Mouse (Mus musculus) embryonic facial prominence, embryonic 12.5 days (tissue): Measurements from ENCODE around the gene Fank1. TPM values are rescaled to one million over a fixed set of nuclear protein-coding genes. Genes with fewer than 3 reads are reported as not detected.

Experiments
- ATAC-seq: fragments of 200-750 bp; cut with Nextera tagmentation; 2 replicates; pipeline ENCODE4 v1.8.0; 2017; ENCODE audit not compliant: insufficient number of reproducible peaks, insufficient read depth, low FRiP score, low TSS enrichment
- H3K27ac ChIP-seq: fragments of 300-500 bp; sonication (generic); 2 replicates; pipeline ENCODE4 v1.5.1; 2016; ENCODE audit warnings: mild to moderate bottlenecking
- H3K27me3 ChIP-seq: fragments of 300-500 bp; sonication (generic); 2 replicates; pipeline ENCODE4 v1.6.1; 2016; ENCODE audit warnings: mild to moderate bottlenecking, moderate library complexity
- H3K36me3 ChIP-seq: fragments of 300-500 bp; sonication (generic); 2 replicates; pipeline ENCODE4 v1.6.1; 2016; ENCODE audit warnings: mild to moderate bottlenecking
- H3K4me1 ChIP-seq: fragments of 300-500 bp; sonication (generic); 2 replicates; pipeline ENCODE4 v1.6.1; 2016
- H3K4me2 ChIP-seq: fragments of 300-500 bp; sonication (generic); replicated peaks from 2 replicates; pipeline ENCODE4 v1.6.1; 2016; ENCODE audit warnings: mild to moderate bottlenecking, moderate library complexity
- H3K4me3 ChIP-seq: fragments of 300-500 bp; sonication (generic); 2 replicates; pipeline ENCODE4 v1.5.1; 2016; ENCODE audit warnings: mild to moderate bottlenecking
- H3K9ac ChIP-seq: fragments of 300-500 bp; sonication (generic); 2 replicates; pipeline ENCODE4 v1.6.1; 2016; ENCODE audit warnings: mild to moderate bottlenecking, moderate library complexity
- H3K9me3 ChIP-seq: fragments of 300-500 bp; sonication (generic); 2 replicates; pipeline ENCODE4 v1.6.1; 2016; ENCODE audit warnings: mild to moderate bottlenecking, moderate library complexity
- WGBS: fragments of 180-500 bp; shearing (Covaris S2); methylation state at CpG from one replicate; pipeline ENCODE4 v1.1.7; 2016; 5-methylcytosine and 5-hydroxymethylcytosine counted together
- polyA plus RNA-seq: library from polyadenylated mRNA; unstranded; fragments of >200 nt; fragmentation: Nextera tagmentation; extraction: Ambion mirVana; gene quantifications from 2 replicates; pipeline ENCODE4 v1.2.1, GENCODE M21; 2016

Fank1 gene
- polyA plus RNA-seq, 1 experiment from 2014 or later, result 0.43 TPM

DNA sequence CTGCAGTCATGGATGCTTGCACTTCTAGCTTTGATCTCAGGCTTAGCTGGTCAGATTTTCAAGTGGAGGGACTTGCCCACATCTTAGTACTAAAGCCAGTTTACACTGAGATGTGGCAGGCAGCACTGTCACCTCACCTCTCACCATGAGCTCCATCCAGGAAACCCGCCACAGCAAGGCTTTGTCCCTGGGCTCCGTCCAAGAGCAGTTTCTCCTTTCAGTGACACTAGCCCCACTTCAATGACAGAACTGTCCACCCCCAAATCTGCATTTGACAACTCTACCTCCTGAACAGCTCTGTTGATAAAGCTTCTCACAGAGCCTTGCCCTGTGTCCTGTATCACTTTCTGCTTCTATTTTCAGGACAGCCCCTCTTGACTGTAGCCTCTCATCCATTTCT, 71.5 kb downstream of the Fank1 start:
- no peak overlapping the region for H3K4me2 ChIP-seq
- no peak overlapping the region for H3K27ac ChIP-seq
- H3K36me3 ChIP-seq, result no peaks in the 10 kb centered on the region
- no peak for ATAC-seq
- no peaks in the 10 kb centered on the region for H3K27me3 ChIP-seq
- H3K4me3 ChIP-seq, result no peak overlapping the region
- H3K9me3 ChIP-seq, result no peaks in the 10 kb centered on the region
- H3K4me1 ChIP-seq, result no peaks in the 10 kb centered on the region
- WGBS, result 75% methylated on average over 2 of the region's 2 CpGs
- H3K9ac ChIP-seq, result no peak overlapping the region

DNA sequence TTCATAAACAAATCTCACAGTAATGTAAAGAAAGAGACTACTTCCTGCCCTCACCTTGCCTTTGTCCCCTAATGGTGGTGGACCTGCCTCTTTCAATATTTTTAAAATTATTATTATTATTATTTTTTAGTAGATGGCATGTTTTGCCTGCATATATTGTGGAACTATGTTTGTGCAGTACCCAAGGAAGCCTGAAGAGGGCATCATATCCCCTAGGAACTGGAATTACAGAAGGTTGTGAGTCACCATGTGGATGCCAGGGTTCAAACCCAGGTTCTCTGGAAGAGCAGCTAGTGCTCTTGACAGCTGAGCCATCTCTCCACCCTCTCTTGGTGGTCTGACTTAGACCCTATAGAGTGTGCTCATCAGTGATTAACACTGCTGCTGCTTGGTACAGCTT, 74.1 kb downstream of the Fank1 start:
- no peak for ATAC-seq
- Histone ChIP-seq H3K27me3 (no peaks in the 10 kb centered on the region), H3K9me3 (no peaks in the 10 kb centered on the region), H3K9ac (no peak overlapping the region), H3K4me1 (no peaks in the 10 kb centered on the region), H3K4me3 (no peak overlapping the region), H3K27ac (no peak overlapping the region), H3K4me2 (no peak overlapping the region), H3K36me3 (no peaks in the 10 kb centered on the region)

DNA sequence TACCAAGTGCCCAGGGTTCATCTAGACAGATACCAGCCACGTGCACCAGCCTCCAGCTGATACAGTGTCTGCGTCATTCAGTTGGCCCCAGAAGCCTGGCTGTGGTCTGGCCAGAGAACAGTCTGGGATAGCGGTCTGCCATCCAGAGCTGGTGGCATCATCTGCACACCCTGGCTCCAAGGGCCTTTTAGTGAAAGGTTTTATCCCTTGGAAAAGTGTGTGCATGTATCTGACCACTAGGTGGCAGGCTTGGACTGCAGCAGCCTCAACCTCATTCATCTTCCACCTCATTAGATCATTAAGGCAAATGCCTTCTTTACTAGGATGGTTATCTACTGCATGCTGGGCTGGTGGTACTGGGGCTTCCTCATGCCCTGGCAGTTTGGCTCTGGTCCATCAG, 79.6 kb downstream of the Fank1 start:
- no peak overlapping the region for H3K27ac ChIP-seq
- no peak for ATAC-seq
- no peaks in the 10 kb centered on the region for H3K9me3 ChIP-seq
- no peak overlapping the region for H3K9ac ChIP-seq
- WGBS, result 26% methylated on average over 3 of the region's 3 CpGs
- no peaks in the 10 kb centered on the region for H3K27me3 ChIP-seq
- no peaks in the 10 kb centered on the region for H3K36me3 ChIP-seq
- H3K4me2 ChIP-seq, result no peak overlapping the region
- no peak overlapping the region for H3K4me3 ChIP-seq
- H3K4me1 ChIP-seq, result no peaks in the 10 kb centered on the region

DNA sequence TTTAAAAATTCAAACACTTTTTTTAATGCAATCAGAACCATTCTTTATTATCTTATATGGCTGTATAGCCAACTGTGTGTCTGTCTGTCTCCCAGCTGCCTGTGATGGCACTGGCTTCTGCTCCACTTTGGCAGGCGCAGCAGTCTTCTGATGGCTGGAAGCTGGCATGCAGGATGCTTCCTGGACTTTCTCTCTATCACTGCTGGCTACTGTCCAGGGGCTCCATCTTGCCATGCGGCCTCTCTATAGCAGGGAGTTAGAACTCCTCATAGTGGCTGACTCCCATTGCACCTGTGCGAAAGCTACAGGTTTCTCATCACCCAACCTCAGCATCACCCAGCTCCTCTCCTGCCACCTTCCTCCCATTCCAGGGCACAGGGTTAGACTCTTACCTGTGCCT, 81.8 kb downstream of the Fank1 start:
- Histone ChIP-seq H3K4me3 (no peak overlapping the region), H3K36me3 (no peaks in the 10 kb centered on the region), H3K4me2 (no peak overlapping the region), H3K27ac (no peak overlapping the region), H3K27me3 (no peaks in the 10 kb centered on the region), H3K9me3 (no peaks in the 10 kb centered on the region), H3K4me1 (no peaks in the 10 kb centered on the region), H3K9ac (no peak overlapping the region)
- ATAC-seq, result no peak
- WGBS, result 90% methylated on average over 3 of the region's 3 CpGs

DNA sequence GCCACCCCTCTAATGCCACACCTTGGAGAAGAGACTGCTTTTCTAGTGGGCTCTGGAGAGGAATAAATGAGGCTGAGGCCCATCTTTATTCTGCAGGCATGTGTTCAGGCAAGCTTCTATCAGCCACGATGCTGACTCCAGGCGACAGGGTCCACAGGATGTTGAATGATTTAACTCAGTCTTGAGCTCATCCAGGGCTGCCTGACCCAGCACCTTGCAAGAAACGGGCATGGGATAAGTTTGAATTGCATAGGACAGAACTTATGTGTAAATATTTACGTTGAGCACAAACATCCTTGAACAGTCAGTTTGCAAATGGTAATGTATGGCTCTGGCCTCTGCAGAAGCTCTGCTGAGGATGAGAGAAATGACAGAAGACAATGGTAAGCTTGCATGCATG, 82.9 kb downstream of the Fank1 start:
- Histone ChIP-seq H3K9me3 (no peaks in the 10 kb centered on the region), H3K4me3 (no peak overlapping the region), H3K27me3 (no peaks in the 10 kb centered on the region), H3K36me3 (no peaks in the 10 kb centered on the region), H3K9ac (no peak overlapping the region), H3K4me1 (no peaks in the 10 kb centered on the region), H3K4me2 (no peak overlapping the region), H3K27ac (no peak overlapping the region)
- ATAC-seq, result no peak
- WGBS, result 83% methylated on average over 4 of the region's 4 CpGs

DNA sequence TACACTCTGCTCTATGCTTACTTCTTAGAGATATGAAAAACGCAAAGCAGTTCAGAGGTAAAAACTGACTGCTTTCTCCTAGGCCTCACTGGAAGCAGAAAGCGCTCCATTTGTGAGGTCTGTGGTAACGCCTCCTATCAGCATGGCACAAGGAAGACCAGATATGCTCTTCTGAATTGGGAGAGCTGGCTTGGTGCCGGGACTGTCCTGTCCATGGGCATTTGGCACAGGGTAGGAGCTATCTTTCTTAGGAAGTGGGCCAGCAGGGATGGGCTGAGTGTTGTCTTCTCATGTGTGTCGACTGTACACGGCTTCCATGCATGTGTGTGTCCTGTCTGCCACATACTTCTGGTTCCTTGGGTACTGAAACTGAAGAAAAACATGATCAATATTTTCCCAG, 85.6 kb downstream of the Fank1 start:
- no peak overlapping the region for H3K9ac ChIP-seq
- H3K27me3 ChIP-seq, result no peaks in the 10 kb centered on the region
- no peak overlapping the region for H3K4me3 ChIP-seq
- 90% methylated on average over 6 of the region's 6 CpGs for WGBS
- H3K9me3 ChIP-seq, result no peaks in the 10 kb centered on the region
- H3K36me3 ChIP-seq, result no peaks in the 10 kb centered on the region
- H3K27ac ChIP-seq, result no peak overlapping the region
- no peak overlapping the region for H3K4me2 ChIP-seq
- no peak for ATAC-seq
- H3K4me1 ChIP-seq, result no peaks in the 10 kb centered on the region

DNA sequence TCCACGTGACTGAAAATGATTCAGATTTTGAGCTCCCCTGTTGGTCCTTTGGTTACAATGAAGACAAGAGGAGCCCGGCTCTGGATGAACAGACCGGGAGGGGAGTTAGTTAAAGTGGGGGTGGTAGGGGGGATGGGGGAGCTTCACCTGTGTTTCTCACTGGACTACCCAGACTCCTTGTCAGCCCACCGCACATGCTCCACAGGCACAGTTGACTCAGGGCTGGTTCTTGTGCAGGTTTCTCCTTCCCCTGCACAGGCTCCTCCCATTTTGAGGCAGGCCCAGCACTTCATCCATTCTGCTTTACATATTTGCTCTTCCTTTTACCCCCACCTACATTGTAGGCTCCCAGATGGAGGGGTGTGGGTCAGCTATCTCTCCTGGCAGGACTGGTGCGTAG, 86.1 kb downstream of the Fank1 start:
- 87% methylated on average over 5 of the region's 5 CpGs for WGBS
- H3K27me3 ChIP-seq, result no peaks in the 10 kb centered on the region

DNA sequence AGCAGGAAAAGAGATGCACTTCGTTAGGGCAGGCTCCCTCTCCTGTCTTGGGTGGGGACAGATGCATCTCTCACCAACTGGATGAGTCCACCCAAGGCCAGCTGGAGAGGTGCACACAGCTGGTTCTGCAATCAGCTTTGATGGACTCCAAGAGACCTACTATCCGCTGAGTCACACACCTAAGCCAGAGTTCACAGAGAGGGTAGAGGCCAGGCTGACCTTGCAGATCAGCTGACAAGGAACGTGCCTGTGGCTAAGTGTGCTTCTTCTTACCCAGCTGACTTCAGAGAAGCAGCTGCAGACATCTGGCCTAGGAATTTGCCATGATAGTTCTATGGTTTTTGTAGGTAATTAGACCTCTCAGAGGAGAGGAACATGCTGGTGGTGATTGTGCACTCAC, 86.5 kb downstream of the Fank1 start:
- Histone ChIP-seq H3K36me3 (no peaks in the 10 kb centered on the region), H3K4me2 (no peak overlapping the region), H3K4me3 (no peak overlapping the region), H3K9ac (no peak overlapping the region), H3K4me1 (no peaks in the 10 kb centered on the region), H3K27me3 (no peaks in the 10 kb centered on the region), H3K9me3 (no peaks in the 10 kb centered on the region), H3K27ac (no peak overlapping the region)
- ATAC-seq, result no peak
- WGBS, result 69% methylated on average over 3 of the region's 3 CpGs

More for the DNA sequence above, 86.1 kb downstream of the Fank1 start:
- H3K36me3 ChIP-seq, result no peaks in the 10 kb centered on the region
- no peaks in the 10 kb centered on the region for H3K4me1 ChIP-seq
- no peak overlapping the region for H3K9ac ChIP-seq
- no peak overlapping the region for H3K27ac ChIP-seq
- ATAC-seq, result no peak
- H3K9me3 ChIP-seq, result no peaks in the 10 kb centered on the region
- no peak overlapping the region for H3K4me3 ChIP-seq
- H3K4me2 ChIP-seq, result no peak overlapping the region

DNA sequence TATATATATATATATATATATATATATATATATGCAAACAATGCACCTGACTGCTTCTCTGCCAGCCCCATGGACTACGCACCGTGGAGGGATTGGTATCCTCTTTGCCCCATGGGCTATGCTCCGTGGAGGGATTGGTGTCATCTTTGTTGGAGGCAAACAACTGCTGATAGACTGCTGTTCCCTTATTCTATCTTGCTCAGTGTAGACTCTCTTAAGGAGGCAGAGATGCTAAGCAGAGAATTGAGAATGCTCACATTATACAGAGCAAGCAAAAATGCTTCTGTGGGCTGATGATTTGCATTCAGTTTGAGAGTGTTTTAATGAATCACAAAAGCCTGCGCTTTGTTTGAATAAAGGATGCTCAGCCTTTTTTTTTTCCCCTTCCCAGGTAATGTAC, 87.0 kb downstream of the Fank1 start:
- WGBS, result 89% methylated on average over 4 of the region's 4 CpGs
- ATAC-seq, result no peak

DNA sequence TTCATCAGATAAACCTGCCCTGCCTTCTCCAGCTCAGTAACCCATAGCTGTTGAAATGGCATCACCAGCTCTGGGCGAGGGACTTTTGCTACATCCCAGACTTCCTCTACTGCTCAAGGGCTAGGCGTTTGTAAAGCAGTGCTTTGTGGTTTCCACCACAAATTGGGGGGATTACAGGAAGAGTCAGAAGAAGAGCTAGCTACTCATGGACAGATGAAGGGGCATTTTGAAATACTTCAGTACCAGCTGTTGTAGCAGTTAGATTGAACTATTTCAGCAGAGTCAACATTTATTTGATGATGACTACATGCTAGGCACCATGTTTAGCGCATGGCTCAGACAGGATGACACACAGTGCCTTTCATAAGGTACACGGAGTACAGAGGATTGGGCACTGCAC, 93.6 kb downstream of the Fank1 start:
- H3K27me3 ChIP-seq, result no peaks in the 10 kb centered on the region
- H3K4me2 ChIP-seq, result no peak overlapping the region
- H3K27ac ChIP-seq, result no peak overlapping the region
- H3K36me3 ChIP-seq, result no peaks in the 10 kb centered on the region
- 85% methylated on average over 4 of the region's 4 CpGs for WGBS
- H3K4me3 ChIP-seq, result no peak overlapping the region
- H3K9me3 ChIP-seq, result no peaks in the 10 kb centered on the region
- H3K4me1 ChIP-seq, result no peaks in the 10 kb centered on the region
- no peak overlapping the region for H3K9ac ChIP-seq
- ATAC-seq, result no peak

More for the DNA sequence above, 87.0 kb downstream of the Fank1 start:
- no peaks in the 10 kb centered on the region for H3K36me3 ChIP-seq
- H3K4me1 ChIP-seq, result no peaks in the 10 kb centered on the region
- no peaks in the 10 kb centered on the region for H3K27me3 ChIP-seq
- no peak overlapping the region for H3K27ac ChIP-seq
- no peak overlapping the region for H3K9ac ChIP-seq
- no peak overlapping the region for H3K4me2 ChIP-seq
- no peaks in the 10 kb centered on the region for H3K9me3 ChIP-seq
- no peak overlapping the region for H3K4me3 ChIP-seq

DNA sequence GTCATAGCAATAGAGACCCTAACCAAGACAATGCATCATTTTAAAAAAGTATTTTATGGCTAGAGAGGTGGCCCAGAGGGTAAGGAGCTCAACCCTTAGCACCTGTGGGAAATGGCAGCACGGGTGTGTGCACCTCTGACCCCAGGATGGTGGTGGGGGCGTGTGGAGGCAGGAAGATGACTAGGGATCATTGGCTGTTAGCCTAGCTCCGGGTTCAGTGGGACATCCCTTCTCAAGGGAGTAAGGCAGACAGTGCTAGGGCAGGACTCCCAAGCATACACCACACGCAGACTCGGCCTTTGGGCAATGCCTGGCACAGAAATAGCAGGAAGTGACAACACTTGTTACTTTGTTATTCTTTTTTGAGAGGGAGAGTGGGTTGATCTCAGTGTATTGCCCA, 96.0 kb downstream of the Fank1 start:
- no peak for ATAC-seq
- WGBS, result 89% methylated on average over 5 of the region's 5 CpGs
- Histone ChIP-seq H3K9ac (no peak overlapping the region), H3K4me1 (peaks cover 4% of the 10 kb centered on the region; the same call in 1 of the 2 replicates), H3K27ac (no peak overlapping the region), H3K4me2 (no peak overlapping the region), H3K36me3 (no peaks in the 10 kb centered on the region), H3K27me3 (no peaks in the 10 kb centered on the region), H3K9me3 (no peaks in the 10 kb centered on the region), H3K4me3 (no peak overlapping the region)

DNA sequence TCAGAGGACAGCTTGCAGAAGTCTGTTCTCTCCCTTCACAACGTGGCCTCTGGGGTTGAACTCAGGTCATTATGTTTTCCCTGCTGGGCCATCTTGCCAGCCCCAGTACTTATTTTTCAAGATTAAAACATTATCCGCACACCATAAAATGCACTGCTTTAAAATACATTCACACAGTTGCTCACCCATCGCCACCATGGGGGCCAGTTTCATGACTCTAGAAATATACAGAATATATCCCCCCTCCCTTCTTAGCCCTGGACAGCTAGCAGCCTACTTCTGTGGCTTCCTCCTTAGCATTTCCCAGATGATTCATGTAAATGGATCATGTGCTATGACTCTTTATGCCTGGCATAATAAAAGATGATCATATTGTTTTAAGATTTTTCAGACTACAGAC, 99.5 kb downstream of the Fank1 start:
- Histone ChIP-seq H3K27ac (no peak overlapping the region), H3K27me3 (no peaks in the 10 kb centered on the region), H3K9ac (no peak overlapping the region), H3K4me1 (peaks cover 4% of the 10 kb centered on the region; the same call in 1 of the 2 replicates), H3K9me3 (no peaks in the 10 kb centered on the region), H3K36me3 (no peaks in the 10 kb centered on the region), H3K4me2 (no peak overlapping the region), H3K4me3 (no peak overlapping the region)
- no peak for ATAC-seq
- 80% methylated on average over 3 of the region's 3 CpGs for WGBS

DNA sequence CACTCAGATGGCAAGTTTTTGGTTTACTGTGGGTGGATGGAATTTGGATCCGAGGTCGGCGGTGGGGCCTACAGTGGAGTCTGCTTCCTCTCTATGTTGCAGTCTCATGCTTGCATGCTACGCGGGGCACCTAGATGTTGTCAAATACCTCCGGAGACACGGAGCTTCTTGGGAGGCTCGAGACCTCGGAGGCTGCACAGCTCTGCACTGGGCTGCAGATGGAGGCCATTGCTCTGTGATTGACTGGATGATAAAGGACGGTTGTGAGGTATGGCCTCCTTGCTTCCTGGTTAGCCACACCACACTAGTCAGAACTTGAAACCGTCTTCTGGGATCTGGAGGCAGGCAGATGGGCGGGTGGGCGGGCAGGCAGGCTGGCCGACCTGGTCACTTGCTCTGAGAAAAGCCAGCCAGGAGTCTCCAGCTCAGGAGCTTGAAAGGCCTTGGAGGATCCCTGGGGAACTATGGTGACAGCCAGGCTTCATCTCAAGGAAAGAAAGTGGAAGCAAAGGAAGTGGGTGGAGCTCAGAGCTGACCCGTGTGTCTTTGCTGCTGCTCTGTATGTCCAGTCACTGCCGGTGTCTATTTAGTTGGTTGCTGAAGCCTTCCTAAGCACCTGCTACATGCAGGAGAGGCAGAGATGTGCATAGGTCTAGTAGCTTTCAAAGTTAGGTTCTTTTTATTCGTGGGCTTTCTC, 100.1 kb downstream of the Fank1 start:
- Histone ChIP-seq H3K4me1 (peaks cover 4% of the 10 kb centered on the region; the same call in 1 of the 2 replicates), H3K9ac (no peak overlapping the region), H3K9me3 (no peaks in the 10 kb centered on the region), H3K4me3 (no peak overlapping the region), H3K27me3 (no peaks in the 10 kb centered on the region), H3K4me2 (no peak overlapping the region), H3K36me3 (no peaks in the 10 kb centered on the region), H3K27ac (no peak overlapping the region)
- WGBS, result 76% methylated on average over 17 of the region's 17 CpGs
- no peak for ATAC-seq
